Mouse (Mus musculus) brain, embryonic 14.5 days (tissue): ENCODE results near the gene Ifrd2. TPM values are rescaled to one million over a fixed set of nuclear protein-coding genes. Genes with fewer than 3 reads are reported as not detected.

Experiments used
- DNase-seq: peaks from one replicate; pipeline ENCODE4 v3.0.0-alpha.2; 2011; ENCODE audit warnings: low read depth
- CTCF ChIP-seq: fragments of 200-500 bp; IDR thresholded peaks from 2 replicates; pipeline ENCODE4 v1.5.1; 2012; ENCODE audit warnings: inconsistent platforms, mild to moderate bottlenecking, moderate library complexity, borderline replicate concordance; ENCODE audit not compliant: insufficient read depth, insufficient read length; ENCODE audit errors: extremely low read depth
- POLR2A ChIP-seq: fragments of 200-500 bp; IDR thresholded peaks from 2 replicates; pipeline ENCODE4 v1.6.1; 2012; ENCODE audit warnings: mild to moderate bottlenecking, inconsistent platforms, borderline replicate concordance; ENCODE audit not compliant: poor library complexity, insufficient read depth, insufficient read length, severe bottlenecking; ENCODE audit errors: extremely low read depth
- polyA plus RNA-seq: library from polyadenylated mRNA; depleted of rRNA; stranded (reverse); fragments of >200 nt; gene quantifications from 2 replicates; pipeline ENCODE4 v1.2.3, GENCODE M21; 2012

Gene Ifrd2
- polyA plus RNA-seq, 1 experiment: 21.4 TPM

GRCm38 (mm10) chr9:107594281-107595062, 7.0 kb downstream of the Ifrd2 start:
- DNase-seq: no peak
- TF ChIP-seq CTCF (no peak), POLR2A (no peak)

GRCm38 (mm10) chr9:107596619-107597569, 9.5 kb downstream of the Ifrd2 start:
- no peak for DNase-seq
- TF ChIP-seq POLR2A: no peak
- no peak for TF ChIP-seq CTCF

GRCm38 (mm10) chr9:107598385-107598784, 10.9 kb downstream of the Ifrd2 start:
- TF ChIP-seq POLR2A (no peak), CTCF (no peak)
- no peak for DNase-seq

- TF ChIP-seq POLR2A (no peak), CTCF (no peak)
- no peak for DNase-seq
These were observed 12.0 kb downstream of the Ifrd2 start for GRCm38 (mm10) chr9:107599433-107599832.

GRCm38 (mm10) chr9:107599842-107600241, 12.4 kb downstream of the Ifrd2 start:
- DNase-seq: no peak
- no peak for TF ChIP-seq POLR2A
- no peak for TF ChIP-seq CTCF

- TF ChIP-seq POLR2A: no peak
- TF ChIP-seq CTCF: no peak
These were observed 13.3 kb downstream of the Ifrd2 start for GRCm38 (mm10) chr9:107600745-107601144.

GRCm38 (mm10) chr9:107601275-107601674, 13.8 kb downstream of the Ifrd2 start:
- TF ChIP-seq CTCF: no peak
- no peak for TF ChIP-seq POLR2A
- DNase-seq: no peak

More at GRCm38 (mm10) chr9:107600745-107601144, 13.3 kb downstream of the Ifrd2 start:
- DNase-seq: no peak

- TF ChIP-seq POLR2A (no peak), CTCF (peak; percentile 100)
These were observed 14.7 kb downstream of the Ifrd2 start for GRCm38 (mm10) chr9:107602068-107602648.

GRCm38 (mm10) chr9:107603251-107603650, 15.8 kb downstream of the Ifrd2 start:
- no peak for DNase-seq
- TF ChIP-seq CTCF (no peak), POLR2A (no peak)

More at GRCm38 (mm10) chr9:107602068-107602648, 14.7 kb downstream of the Ifrd2 start:
- DNase-seq: peak; percentile 94

GRCm38 (mm10) chr9:107605041-107605661, 17.7 kb downstream of the Ifrd2 start:
- no peak for DNase-seq
- no peak for TF ChIP-seq CTCF
- no peak for TF ChIP-seq POLR2A

GRCm38 (mm10) chr9:107606591-107606990, 19.1 kb downstream of the Ifrd2 start:
- TF ChIP-seq CTCF (no peak), POLR2A (no peak)
- DNase-seq: no peak

- TF ChIP-seq POLR2A (no peak), CTCF (no peak)
- no peak for DNase-seq
These were observed 19.6 kb downstream of the Ifrd2 start for GRCm38 (mm10) chr9:107607036-107607435.
